In the genomic region with DNA sequence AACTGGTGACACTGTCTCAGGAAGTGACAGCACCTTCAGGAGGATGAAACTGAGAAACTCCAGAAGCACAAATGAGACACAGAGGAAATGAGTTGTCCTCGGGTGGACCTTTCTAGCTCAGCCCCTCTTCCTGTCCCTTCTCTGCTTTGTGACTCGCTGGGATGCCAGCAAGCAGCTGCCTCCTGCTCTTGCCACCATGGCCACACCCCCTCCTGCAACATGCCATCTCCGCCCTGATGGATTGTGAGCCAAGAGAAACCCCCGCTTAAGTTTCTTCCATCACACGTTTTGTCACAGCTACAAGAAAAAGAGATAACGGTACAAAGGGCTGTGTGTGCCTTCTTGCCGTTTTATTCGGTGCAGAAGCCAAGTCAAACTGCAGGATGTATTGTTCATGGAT, we compare ENCODE assay signal across 15 mouse cellular contexts.
DNase-seq lines count a peak whose midpoint lies in the region; ATAC-seq and TF ChIP-seq lines count a peak whose summit lies in the region.
"Had no signal": no experiment of that assay in that cellular context is flagged by ENCODE, and none has a peak within 500 bp of the region (broad histone marks: within the 10 kb centered on the region; RNA-seq: fewer than 3 reads in every experiment).

No protein-coding gene starts in this region.

- H3K27ac ChIP-seq in forebrain, embryonic 14.5 days (ENCODE audit: low read depth, low read length): no peak overlapping the region
- H3K27ac ChIP-seq in forebrain, embryonic 15.5 days (replicated peaks): no peak overlapping the region; the same call in 1 of the 2 replicates
- H3K27ac ChIP-seq in left cerebral cortex, adult 2 months: no peak overlapping the region
- H3K27ac ChIP-seq: embryonic facial prominence, embryonic 15.5 days had no signal

- H3K9ac ChIP-seq in forebrain, embryonic 14.5 days (ENCODE audit: low read length): no peak overlapping the region
- H3K9ac ChIP-seq in forebrain, embryonic 15.5 days (replicated peaks): no peak overlapping the region
- H3K9ac ChIP-seq: embryonic facial prominence, embryonic 15.5 days had no signal

- H3K4me1 ChIP-seq in forebrain, embryonic 14.5 days (ENCODE audit: control insufficient read depth, insufficient read depth, low read length): peaks cover 4% of the 10 kb centered on the region; the same call in 1 of the 2 replicates
- peaks cover 39% of the 10 kb centered on the region for H3K4me1 ChIP-seq in forebrain, embryonic 15.5 days

- no peak overlapping the region for H3K4me2 ChIP-seq in forebrain, embryonic 14.5 days (ENCODE audit: low read length)
- no peak overlapping the region for H3K4me2 ChIP-seq in forebrain, embryonic 15.5 days (replicated peaks)
- H3K4me2 ChIP-seq: embryonic facial prominence, embryonic 15.5 days had no signal

- no peaks in the 10 kb centered on the region for H3K36me3 ChIP-seq in forebrain, embryonic 14.5 days (ENCODE audit: control insufficient read depth, insufficient read depth, low read length)
- no peaks in the 10 kb centered on the region for H3K36me3 ChIP-seq in forebrain, embryonic 15.5 days
- H3K36me3 ChIP-seq: embryonic facial prominence, embryonic 15.5 days had no signal

- WGBS in forebrain, embryonic 14.5 days: 52% methylated on average over 8 of the region's 8 CpGs
- WGBS in forebrain, embryonic 15.5 days: 41% methylated on average over 8 of the region's 8 CpGs

- peak; percentile 49 for DNase-seq in forebrain, embryonic 14.5 days (ENCODE audit: low spot score)
- DNase-seq in left cerebral cortex, postnatal 4 days: peak; percentile 68
- no peak for DNase-seq in left cerebral cortex, adult 2 months (ENCODE audit: extremely low spot score in 1 of 2, low spot score in 2 of 2)
- DNase-seq in 416B (ENCODE audit: low read depth): peak; percentile 40
- peak; percentile 69 for DNase-seq in brain, embryonic 14.5 days (ENCODE audit: low read depth)
- no peak for DNase-seq in adrenal gland, adult (ENCODE audit: inconsistent age in 2 of 2, low spot score in 1 of 2)
- no peak for DNase-seq in urinary bladder, postnatal 10 days (ENCODE audit: low spot score)
- DNase-seq: cerebellum, postnatal 36 days; gastrocnemius, postnatal 25 days; lung, postnatal 14 days; midbrain, embryonic 14.5 days had no signal

- no peaks in the 10 kb centered on the region for H3K9me3 ChIP-seq in forebrain, embryonic 14.5 days (replicated peaks; ENCODE audit: control insufficient read depth, low read length)
- H3K9me3 ChIP-seq in forebrain, embryonic 15.5 days: no peaks in the 10 kb centered on the region
- H3K9me3 ChIP-seq: embryonic facial prominence, embryonic 15.5 days had no signal

- no peak for ATAC-seq in forebrain, embryonic 14.5 days
- no peak for ATAC-seq in forebrain, embryonic 15.5 days (replicated peaks)
- ATAC-seq: inflammation-experienced regulatory T-cells, adult 6 months; Patski had no signal

- intact Hi-C loops in left cerebral cortex, postnatal 4 days (cut with DNase I): no loop called here
- intact Hi-C loops in left cerebral cortex, adult 2 months (cut with DNase I): no loop called here

- no peak overlapping the region for H3K4me3 ChIP-seq in forebrain, embryonic 14.5 days (ENCODE audit: low read depth, low read length)
- no peak overlapping the region for H3K4me3 ChIP-seq in forebrain, embryonic 15.5 days
- H3K4me3 ChIP-seq in left cerebral cortex, adult 2 months: no peak overlapping the region
- H3K4me3 ChIP-seq: embryonic facial prominence, embryonic 15.5 days had no signal

- H3K27me3 ChIP-seq in forebrain, embryonic 14.5 days (replicated peaks; ENCODE audit: control insufficient read depth, insufficient read depth, low read length): no peaks in the 10 kb centered on the region
- no peaks in the 10 kb centered on the region for H3K27me3 ChIP-seq in forebrain, embryonic 15.5 days
- H3K27me3 ChIP-seq: embryonic facial prominence, embryonic 15.5 days; Patski had no signal

- TF ChIP-seq POLR2A in brain, embryonic 14.5 days (IDR thresholded peaks at IDR 0.05; ENCODE audit: borderline replicate concordance, extremely low read depth, insufficient read depth, insufficient read length, poor library complexity, severe bottlenecking): no peak

- no peak for TF ChIP-seq CTCF in left cerebral cortex, adult 2 months (IDR thresholded peaks at IDR 0.05)
- TF ChIP-seq CTCF in brain, embryonic 14.5 days (IDR thresholded peaks at IDR 0.05; ENCODE audit: borderline replicate concordance, extremely low read depth, insufficient read depth, insufficient read length): no peak

Comparison
In these comparisons a context has a peak if more than half of its experiments do, and no peak if none do; other contexts are left out.
1. DNase-seq: peak in forebrain, embryonic 14.5 days (single experiment), left cerebral cortex, postnatal 4 days (single experiment), 416B (single experiment) and brain, embryonic 14.5 days (single experiment); none in left cerebral cortex, adult 2 months (0 of 2), adrenal gland, adult (0 of 2) and urinary bladder, postnatal 10 days (single experiment).